Mouse (Mus musculus): ENCODE data around the gene Cpt1b.

The Cpt1b gene

GRCm38 (mm10) chr15:89425711-89426121, at the start of gene Cpt1b:
Gene Cpt1b (minus strand): TSS chr15:89425863.
- no peak for DNase-seq (ENCODE audit: low read depth, low spot score)

GRCm38 (mm10) chr15:89475293-89475600, 49.6 kb upstream of the Cpt1b start:
- peak; percentile 10 for DNase-seq (ENCODE audit: low read depth, low spot score)

GRCm38 (mm10) chr15:89474596-89475292, 49.1 kb upstream of the Cpt1b start:
- no peak for DNase-seq (ENCODE audit: low read depth, low spot score)

GRCm38 (mm10) chr15:89473921-89474320, 48.3 kb upstream of the Cpt1b start:
- no peak for DNase-seq (ENCODE audit: low read depth, low spot score)

GRCm38 (mm10) chr15:89473370-89473769, 47.7 kb upstream of the Cpt1b start:
- no peak for DNase-seq (ENCODE audit: low read depth, low spot score)

GRCm38 (mm10) chr15:89471476-89471875, 45.8 kb upstream of the Cpt1b start:
- DNase-seq (ENCODE audit: low read depth, low spot score): no peak

GRCm38 (mm10) chr15:89468577-89468976, 42.9 kb upstream of the Cpt1b start:
- peak; percentile 34 for DNase-seq (ENCODE audit: low read depth, low spot score)

GRCm38 (mm10) chr15:89465052-89465451, 39.4 kb upstream of the Cpt1b start:
- no peak for DNase-seq (ENCODE audit: low read depth, low spot score)

GRCm38 (mm10) chr15:89463334-89464235, 37.9 kb upstream of the Cpt1b start:
- DNase-seq (ENCODE audit: low read depth, low spot score): peak; percentile 47

- DNase-seq (ENCODE audit: low read depth, low spot score): no peak
Measured at GRCm38 (mm10) chr15:89462176-89462575, 36.5 kb upstream of the Cpt1b start.

GRCm38 (mm10) chr15:89461321-89461720, 35.7 kb upstream of the Cpt1b start:
- DNase-seq (ENCODE audit: low read depth, low spot score): no peak

- DNase-seq (ENCODE audit: low read depth, low spot score): no peak
Measured at GRCm38 (mm10) chr15:89460298-89460697, 34.6 kb upstream of the Cpt1b start.

- DNase-seq (ENCODE audit: low read depth, low spot score): no peak
Measured at GRCm38 (mm10) chr15:89459821-89460220, 34.2 kb upstream of the Cpt1b start.

- DNase-seq (ENCODE audit: low read depth, low spot score): no peak
Measured at GRCm38 (mm10) chr15:89458942-89459341, 33.3 kb upstream of the Cpt1b start.

GRCm38 (mm10) chr15:89455642-89456041, 30.0 kb upstream of the Cpt1b start:
- no peak for DNase-seq (ENCODE audit: low read depth, low spot score)

- DNase-seq (ENCODE audit: low read depth, low spot score): no peak
Measured at GRCm38 (mm10) chr15:89454857-89455256, 29.2 kb upstream of the Cpt1b start.

- no peak for DNase-seq (ENCODE audit: low read depth, low spot score)
Measured at GRCm38 (mm10) chr15:89453865-89454478, 28.3 kb upstream of the Cpt1b start, which contains the start of gene Mapk8ip2. Gene Mapk8ip2 (plus strand): TSS chr15:89453913.

- no peak for DNase-seq (ENCODE audit: low read depth, low spot score)
Measured at GRCm38 (mm10) chr15:89452906-89453864, 27.5 kb upstream of the Cpt1b start.

GRCm38 (mm10) chr15:89442486-89443070, 16.9 kb upstream of the Cpt1b start:
- DNase-seq (ENCODE audit: low read depth, low spot score): no peak

- DNase-seq (ENCODE audit: low read depth, low spot score): no peak
Measured at GRCm38 (mm10) chr15:89435878-89436277, 10.2 kb upstream of the Cpt1b start.

- no peak for DNase-seq (ENCODE audit: low read depth, low spot score)
Measured at GRCm38 (mm10) chr15:89434136-89434535, 8.5 kb upstream of the Cpt1b start.

Data from A20 (cell line).